Mouse (Mus musculus) forebrain, embryonic 16.5 days (tissue): ENCODE data around the gene Pin4. TPM values are rescaled to one million over a fixed set of nuclear protein-coding genes. Genes with fewer than 3 reads are reported as not detected.
"Not testable (repeated sequence)": the region's sequence is repeated elsewhere in the genome, so short reads cannot be mapped to it uniquely, and the experiment has no call there.

Experiments
- ATAC-seq: fragments of 200-750 bp; cut with Nextera tagmentation; 2 replicates; pipeline ENCODE4 v1.8.0; 2017; ENCODE audit warnings: mild to moderate bottlenecking, moderate library complexity
- H3K27ac ChIP-seq: fragments of 300-500 bp; sonication (generic); 2 replicates; pipeline ENCODE4 v1.5.1; 2014; ENCODE audit warnings: low read length, control low read depth
- H3K27me3 ChIP-seq: fragments of 300-500 bp; sonication (generic); replicated peaks from 2 replicates; pipeline ENCODE4 v1.6.1; 2014; ENCODE audit warnings: low read length; ENCODE audit not compliant: control insufficient read depth, insufficient read depth
- H3K36me3 ChIP-seq: fragments of 300-500 bp; sonication (generic); 2 replicates; pipeline ENCODE4 v1.6.1; 2014; ENCODE audit not compliant: control insufficient read depth, insufficient read depth
- H3K4me1 ChIP-seq: fragments of 300-500 bp; sonication (generic); replicated peaks from 2 replicates; pipeline ENCODE4 v1.6.1; 2014; ENCODE audit warnings: low read length; ENCODE audit not compliant: control insufficient read depth, insufficient read depth
- H3K4me2 ChIP-seq: fragments of 300-500 bp; sonication (generic); 2 replicates; pipeline ENCODE4 v1.6.1; 2014; ENCODE audit warnings: mild to moderate bottlenecking, low read length, control low read depth
- H3K4me3 ChIP-seq: fragments of 300-500 bp; sonication (generic); replicated peaks from 2 replicates; pipeline ENCODE4 v1.5.1; 2014; ENCODE audit warnings: mild to moderate bottlenecking, low read length, control low read depth
- H3K9ac ChIP-seq: fragments of 300-500 bp; sonication (generic); replicated peaks from 2 replicates; pipeline ENCODE4 v1.6.1; 2014; ENCODE audit warnings: low read depth, low read length, control low read depth
- H3K9me3 ChIP-seq: fragments of 300-500 bp; sonication (generic); 2 replicates; pipeline ENCODE4 v1.6.1; 2016; ENCODE audit warnings: low read length; ENCODE audit not compliant: control insufficient read depth
- WGBS: fragments of 180-500 bp; shearing (Covaris S2); extraction: QIAGEN DNeasy Blood & Tissue Kit; methylation state at CpG from one replicate; pipeline ENCODE4 v1.1.7; 2014; 5-methylcytosine and 5-hydroxymethylcytosine counted together
- polyA plus RNA-seq: library from polyadenylated mRNA; unstranded; fragments of >200 nt; fragmentation: Nextera tagmentation; extraction: Ambion mirVana; gene quantifications from 2 replicates; pipeline ENCODE4 v1.2.1, GENCODE M21; 2015

Pin4 gene
- polyA plus RNA-seq, 1 experiment from 2014 or later: 45.1 TPM

- H3K36me3 ChIP-seq: no peaks in the 10 kb centered on the region
- peak overlapping the region; percentile 13 for H3K4me2 ChIP-seq
- H3K27me3 ChIP-seq: no peaks in the 10 kb centered on the region
- H3K4me1 ChIP-seq: peaks cover 20% of the 10 kb centered on the region
- H3K9me3 ChIP-seq: no peaks in the 10 kb centered on the region
- peak; percentile 96 for ATAC-seq
- WGBS: 31% methylated on average over 7 of the region's 7 CpGs
- H3K4me3 ChIP-seq: no peak overlapping the region
- H3K9ac ChIP-seq: 0 out of 2 replicates have a peak overlapping the region, but pooled peaks have one; percentile 15
- peak overlapping the region; percentile 94 for H3K27ac ChIP-seq
Observed at GRCm38 (mm10) chrX:102081573-102082279, 37.5 kb upstream of the Pin4 start.

GRCm38 (mm10) chrX:102082340-102082739 lies 36.9 kb upstream of the Pin4 start:
- ATAC-seq: peak; percentile 41
- Histone ChIP-seq H3K27me3 (no peaks in the 10 kb centered on the region), H3K4me2 (peak overlapping the region; percentile 13), H3K9ac (0 out of 2 replicates have a peak overlapping the region, but pooled peaks have one; percentile 15), H3K36me3 (no peaks in the 10 kb centered on the region), H3K4me1 (peaks cover 20% of the 10 kb centered on the region), H3K4me3 (no peak overlapping the region), H3K9me3 (no peaks in the 10 kb centered on the region), H3K27ac (peak overlapping the region; percentile 94)
- WGBS: 26% methylated on average over 5 of the region's 5 CpGs

- H3K36me3 ChIP-seq: no peaks in the 10 kb centered on the region
- H3K9ac ChIP-seq: no peak overlapping the region
- no peak for ATAC-seq
- no peak overlapping the region for H3K4me3 ChIP-seq
- H3K27ac ChIP-seq: no peak overlapping the region
- no peaks in the 10 kb centered on the region for H3K9me3 ChIP-seq
- 86% methylated on average over 8 of the region's 8 CpGs for WGBS
- H3K4me2 ChIP-seq: no peak overlapping the region
- peaks cover 19% of the 10 kb centered on the region for H3K4me1 ChIP-seq
- no peaks in the 10 kb centered on the region for H3K27me3 ChIP-seq
Observed at GRCm38 (mm10) chrX:102085798-102086443, 33.3 kb upstream of the Pin4 start.

GRCm38 (mm10) chrX:102090605-102091004 lies 28.6 kb upstream of the Pin4 start:
- Histone ChIP-seq H3K9ac (no peak overlapping the region), H3K4me3 (no peak overlapping the region), H3K36me3 (no peaks in the 10 kb centered on the region), H3K27ac (no peak overlapping the region), H3K27me3 (no peaks in the 10 kb centered on the region), H3K9me3 (no peaks in the 10 kb centered on the region), H3K4me1 (no peaks in the 10 kb centered on the region), H3K4me2 (no peak overlapping the region)
- WGBS: 77% methylated on average over 3 of the region's 3 CpGs
- no peak for ATAC-seq

GRCm38 (mm10) chrX:102094381-102094904 lies 24.8 kb upstream of the Pin4 start:
- H3K27ac ChIP-seq: no peak overlapping the region
- ATAC-seq: no peak
- WGBS: 76% methylated on average over 7 of the region's 7 CpGs

GRCm38 (mm10) chrX:102101886-102102285 lies 17.4 kb upstream of the Pin4 start:
- Histone ChIP-seq H3K9me3 (no peaks in the 10 kb centered on the region), H3K36me3 (no peaks in the 10 kb centered on the region), H3K4me3 (no peak overlapping the region), H3K4me1 (no peaks in the 10 kb centered on the region), H3K9ac (no peak overlapping the region), H3K27ac (no peak overlapping the region), H3K4me2 (no peak overlapping the region), H3K27me3 (no peaks in the 10 kb centered on the region)
- no peak for ATAC-seq
- 58% methylated on average over 7 of the region's 7 CpGs for WGBS

More at GRCm38 (mm10) chrX:102094381-102094904, 24.8 kb upstream of the Pin4 start:
- Histone ChIP-seq H3K27me3 (no peaks in the 10 kb centered on the region), H3K4me1 (no peaks in the 10 kb centered on the region), H3K36me3 (no peaks in the 10 kb centered on the region), H3K4me2 (no peak overlapping the region), H3K4me3 (no peak overlapping the region), H3K9ac (no peak overlapping the region), H3K9me3 (no peaks in the 10 kb centered on the region)

GRCm38 (mm10) chrX:102103830-102104229 lies 15.4 kb upstream of the Pin4 start:
- WGBS: 67% methylated on average over 2 of the region's 2 CpGs
- H3K27me3 ChIP-seq, H3K36me3 ChIP-seq, H3K27ac ChIP-seq, H3K9ac ChIP-seq, H3K4me3 ChIP-seq, H3K4me1 ChIP-seq, H3K4me2 ChIP-seq, ATAC-seq, H3K9me3 ChIP-seq: not testable (repeated sequence)

- ATAC-seq, H3K27me3 ChIP-seq, H3K4me3 ChIP-seq, H3K36me3 ChIP-seq, H3K4me2 ChIP-seq, H3K4me1 ChIP-seq, H3K9me3 ChIP-seq, H3K27ac ChIP-seq, H3K9ac ChIP-seq: not testable (repeated sequence)
- 89% methylated on average over 5 of the region's 5 CpGs for WGBS
Observed at GRCm38 (mm10) chrX:102109349-102109748, 9.9 kb upstream of the Pin4 start.

- Histone ChIP-seq H3K4me1 (peaks cover 4% of the 10 kb centered on the region), H3K9ac (no peak overlapping the region), H3K36me3 (no peaks in the 10 kb centered on the region), H3K9me3 (no peaks in the 10 kb centered on the region), H3K27me3 (no peaks in the 10 kb centered on the region; the same call in 1 of the 2 replicates), H3K4me3 (no peak overlapping the region), H3K27ac (peak overlapping the region; percentile 56), H3K4me2 (no peak overlapping the region)
- 31% methylated on average over 4 of the region's 4 CpGs for WGBS
- ATAC-seq: no peak
Observed at GRCm38 (mm10) chrX:102115676-102116075, 3.6 kb upstream of the Pin4 start.
